Mouse (Mus musculus) embryonic facial prominence, embryonic 14.5 days (tissue): ENCODE data around the gene Wdr46. TPM values are rescaled to one million over a fixed set of nuclear protein-coding genes. Genes with fewer than 3 reads are reported as not detected.

Source experiments
- ATAC-seq: fragments of 200-750 bp; cut with Nextera tagmentation; 2 replicates; pipeline ENCODE4 v1.8.0; 2017; ENCODE audit warnings: low read depth, moderate number of reproducible peaks, moderate TSS enrichment
- DNase-seq: peaks from one replicate; pipeline ENCODE4 v3.0.0-alpha.2; 2015; ENCODE audit warnings: low spot score
- H3K27ac ChIP-seq: fragments of 300-500 bp; sonication (generic); replicated peaks from 2 replicates; pipeline ENCODE4 v1.5.1; 2014; ENCODE audit warnings: low read depth, mild to moderate bottlenecking, low read length, moderate library complexity
- H3K27me3 ChIP-seq: fragments of 300-500 bp; sonication (generic); replicated peaks from 2 replicates; pipeline ENCODE4 v1.6.1; 2014; ENCODE audit warnings: low read length; ENCODE audit not compliant: control insufficient read depth, insufficient read depth
- H3K36me3 ChIP-seq: fragments of 300-500 bp; sonication (generic); 2 replicates; pipeline ENCODE4 v1.6.1; 2014; ENCODE audit warnings: low read length, mixed read lengths; ENCODE audit not compliant: control insufficient read depth, insufficient read depth
- H3K4me1 ChIP-seq: fragments of 300-500 bp; sonication (generic); 2 replicates; pipeline ENCODE4 v1.6.1; 2014; ENCODE audit warnings: antibody characterized with exemption, low read length; ENCODE audit not compliant: control insufficient read depth, insufficient read depth
- H3K4me2 ChIP-seq: fragments of 300-500 bp; sonication (generic); 2 replicates; pipeline ENCODE4 v1.6.1; 2014; ENCODE audit warnings: low read depth, mild to moderate bottlenecking, low read length, moderate library complexity, mixed read lengths
- H3K4me3 ChIP-seq: fragments of 300-500 bp; sonication (generic); 2 replicates; pipeline ENCODE4 v1.5.1; 2014; ENCODE audit warnings: low read depth, mild to moderate bottlenecking, low read length
- H3K9ac ChIP-seq: fragments of 300-500 bp; sonication (generic); 2 replicates; pipeline ENCODE4 v1.6.1; 2014; ENCODE audit warnings: low read depth, mild to moderate bottlenecking, low read length, moderate library complexity, mixed read lengths
- H3K9me3 ChIP-seq: fragments of 300-500 bp; sonication (generic); 2 replicates; pipeline ENCODE4 v1.6.1; 2016; ENCODE audit warnings: low read length; ENCODE audit not compliant: control insufficient read depth
- WGBS: fragments of 180-500 bp; shearing (Covaris S2); extraction: QIAGEN DNeasy Blood & Tissue Kit; methylation state at CpG from one replicate; pipeline ENCODE4 v1.1.7; 2014; 5-methylcytosine and 5-hydroxymethylcytosine counted together
- polyA plus RNA-seq: library from polyadenylated mRNA; unstranded; fragments of >200 nt; fragmentation: Nextera tagmentation; extraction: Ambion mirVana; gene quantifications from 2 replicates; pipeline ENCODE4 v1.2.1, GENCODE M21; 2014

The Wdr46 gene
- polyA plus RNA-seq, 1 experiment from 2014 or later, result 15.4 TPM

- ATAC-seq (no peak), DNase-seq (no peak)
- H3K4me3 ChIP-seq, result 0 out of 2 replicates have a peak overlapping the region, but pooled peaks have one; percentile 0
- peak overlapping the region; percentile 98 for H3K9ac ChIP-seq
- peaks cover 51% of the 10 kb centered on the region for H3K36me3 ChIP-seq
- 0 out of 2 replicates have a peak overlapping the region, but pooled peaks have one; percentile 8 for H3K27ac ChIP-seq
- H3K4me1 ChIP-seq, result peaks cover 30% of the 10 kb centered on the region
- peak overlapping the region; percentile 80 for H3K4me2 ChIP-seq
- WGBS, result 85% methylated on average over 4 of the region's 4 CpGs
- H3K27me3 ChIP-seq, result no peaks in the 10 kb centered on the region
- no peaks in the 10 kb centered on the region for H3K9me3 ChIP-seq
Measured at GRCm38 (mm10) chr17:33952879-33953278, 12.4 kb downstream of the Wdr46 start.

GRCm38 (mm10) chr17:33953310-33953709 is 12.8 kb downstream of the Wdr46 start:
- H3K36me3 ChIP-seq, result peaks cover 52% of the 10 kb centered on the region
- no peak overlapping the region for H3K27ac ChIP-seq
- peaks cover 30% of the 10 kb centered on the region for H3K4me1 ChIP-seq

GRCm38 (mm10) chr17:33953961-33954565 is 13.6 kb downstream of the Wdr46 start:
- H3K4me1 ChIP-seq, result peaks cover 30% of the 10 kb centered on the region
- ATAC-seq (no peak), DNase-seq (no peak)
- WGBS, result 30% methylated on average over 5 of the region's 5 CpGs
- peaks cover 50% of the 10 kb centered on the region for H3K36me3 ChIP-seq
- H3K4me3 ChIP-seq, result peak overlapping the region; percentile 99
- peak overlapping the region; percentile 98 for H3K9ac ChIP-seq
- peak overlapping the region; percentile 94; the same call in 1 of the 2 replicates for H3K27ac ChIP-seq
- H3K9me3 ChIP-seq, result no peaks in the 10 kb centered on the region
- H3K4me2 ChIP-seq, result peak overlapping the region; percentile 80
- H3K27me3 ChIP-seq, result no peaks in the 10 kb centered on the region

More at GRCm38 (mm10) chr17:33953310-33953709, 12.8 kb downstream of the Wdr46 start:
- ATAC-seq (no peak), DNase-seq (no peak)
- peak overlapping the region; percentile 80 for H3K4me2 ChIP-seq
- peak overlapping the region; percentile 99; the same call in 1 of the 2 replicates for H3K4me3 ChIP-seq
- no peaks in the 10 kb centered on the region for H3K9me3 ChIP-seq
- WGBS, result 82% methylated on average over 3 of the region's 3 CpGs
- H3K9ac ChIP-seq, result peak overlapping the region; percentile 98; the same call in 1 of the 2 replicates
- H3K27me3 ChIP-seq, result no peaks in the 10 kb centered on the region

GRCm38 (mm10) chr17:33954646-33955554 is 14.4 kb downstream of the Wdr46 start:
- Histone ChIP-seq H3K4me2 (peak overlapping the region; percentile 80), H3K27me3 (no peaks in the 10 kb centered on the region), H3K9ac (peak overlapping the region; percentile 98), H3K9me3 (no peaks in the 10 kb centered on the region), H3K4me1 (peaks cover 30% of the 10 kb centered on the region), H3K36me3 (peaks cover 50% of the 10 kb centered on the region), H3K27ac (peak overlapping the region; percentile 94), H3K4me3 (peak overlapping the region; percentile 99)
- DNase-seq (peak; percentile 18), ATAC-seq (peak; percentile 10)
- under 1% methylated on average over 31 of the region's 33 CpGs for WGBS

GRCm38 (mm10) chr17:33955555-33956214 is 15.2 kb downstream of the Wdr46 start, which contains the start of the genes Vps52 and Rps18:
Gene Vps52, plus strand, starts transcription at chr17:33955812.
Gene Rps18, minus strand, starts transcription at chr17:33956001.
- no peaks in the 10 kb centered on the region for H3K27me3 ChIP-seq
- H3K9ac ChIP-seq, result peak within 1 kb of the TSS; percentile 98
- ATAC-seq, result peak; percentile 86
- peak within 1 kb of the TSS; percentile 80 for H3K4me2 ChIP-seq
- H3K4me1 ChIP-seq, result peaks cover 30% of the 10 kb centered on the region
- WGBS, result under 1% methylated on average over 48 of the region's 50 CpGs
- H3K9me3 ChIP-seq, result no peaks in the 10 kb centered on the region
- H3K27ac ChIP-seq, result peak within 1 kb of the TSS; percentile 94
- peak within 1 kb of the TSS; percentile 99 for H3K4me3 ChIP-seq
- H3K36me3 ChIP-seq, result peaks cover 54% of the 10 kb centered on the region
- peak; percentile 99 for DNase-seq

GRCm38 (mm10) chr17:33956336-33956735 is 15.9 kb downstream of the Wdr46 start:
- WGBS, result 8% methylated on average over 10 of the region's 10 CpGs
- H3K9ac ChIP-seq, result peak overlapping the region; percentile 77
- ATAC-seq (no peak), DNase-seq (no peak)
- H3K4me3 ChIP-seq, result peak overlapping the region; percentile 99
- peaks cover 29% of the 10 kb centered on the region for H3K4me1 ChIP-seq
- no peaks in the 10 kb centered on the region for H3K27me3 ChIP-seq
- H3K36me3 ChIP-seq, result peaks cover 60% of the 10 kb centered on the region
- peak overlapping the region; percentile 80 for H3K4me2 ChIP-seq
- no peaks in the 10 kb centered on the region for H3K9me3 ChIP-seq
- peak overlapping the region; percentile 82 for H3K27ac ChIP-seq

- no peak overlapping the region for H3K4me2 ChIP-seq
- ATAC-seq, result no peak
- no peak overlapping the region for H3K27ac ChIP-seq
- no peaks in the 10 kb centered on the region for H3K9me3 ChIP-seq
- H3K9ac ChIP-seq, result no peak overlapping the region
- H3K36me3 ChIP-seq, result peaks cover 60% of the 10 kb centered on the region
- H3K27me3 ChIP-seq, result no peaks in the 10 kb centered on the region
- H3K4me3 ChIP-seq, result no peak overlapping the region
- DNase-seq, result no peak
- WGBS, result 65% methylated on average over 6 of the region's 6 CpGs
- peaks cover 22% of the 10 kb centered on the region for H3K4me1 ChIP-seq
Measured at GRCm38 (mm10) chr17:33957493-33957892, 17.0 kb downstream of the Wdr46 start.

- Histone ChIP-seq H3K4me2 (no peak overlapping the region), H3K4me1 (peaks cover 14% of the 10 kb centered on the region; the same call in 1 of the 2 replicates), H3K27me3 (no peaks in the 10 kb centered on the region), H3K27ac (no peak overlapping the region), H3K4me3 (no peak overlapping the region), H3K9me3 (no peaks in the 10 kb centered on the region), H3K36me3 (peaks cover 60% of the 10 kb centered on the region), H3K9ac (no peak overlapping the region)
- no peak for ATAC-seq
- DNase-seq, result no peak
- 94% methylated on average over 11 of the region's 11 CpGs for WGBS
Measured at GRCm38 (mm10) chr17:33958451-33958850, 18.0 kb downstream of the Wdr46 start.
